Mouse (Mus musculus) G1E (cell line): ENCODE results near the gene Adad2.

ENCODE experiments used
- CTCF ChIP-seq: IDR thresholded peaks from 2 replicates; pipeline ENCODE4 v1.5.1; 2012; ENCODE audit warnings: low read depth, low read length, inconsistent platforms, mixed read lengths
- GATA1 ChIP-seq: IDR thresholded peaks from 2 replicates; pipeline ENCODE4 v1.6.1; 2012; ENCODE audit warnings: borderline replicate concordance, low read length, inconsistent platforms, mixed read lengths
- POLR2AphosphoS5 ChIP-seq: IDR thresholded peaks from 2 replicates; pipeline ENCODE4 v1.6.1; 2012; ENCODE audit warnings: low read depth, low read length, inconsistent platforms; ENCODE audit not compliant: insufficient replicate concordance
- TAL1 ChIP-seq: conservative IDR thresholded peaks from 2 replicates; pipeline ENCODE4 v1.6.1; 2012; ENCODE audit warnings: low read depth, low read length, inconsistent platforms, mixed read lengths

GRCm38 (mm10) chr8:119632909-119633308, 20.4 kb downstream of the Adad2 start:
- no peak for TF ChIP-seq GATA1
- TF ChIP-seq CTCF = no peak
- no peak for TF ChIP-seq TAL1
- no peak for TF ChIP-seq POLR2AphosphoS5
